16 mouse cellular contexts compared by ENCODE assay signal in genomic region chr5:108703754-108704626, GRCm38 (mm10). TPM values are rescaled to one million over a fixed set of nuclear protein-coding genes. Genes with fewer than 3 reads are reported as not detected.
A peak's percentile ranks its signal among the peaks of the same experiment; 100 is the strongest.
DNase-seq lines count a peak whose midpoint lies in the region; ATAC-seq lines count a peak whose summit lies in the region.
"Had no signal": no experiment of that assay in that cellular context is flagged by ENCODE, and none has a peak within 500 bp of the region (broad histone marks: within the 10 kb centered on the region; RNA-seq: fewer than 3 reads in every experiment).

No protein-coding gene starts in this region.

- H3K4me1 ChIP-seq in liver, embryonic 13.5 days (replicated peaks) = peaks cover 77% of the 10 kb centered on the region
- H3K4me1 ChIP-seq in embryonic facial prominence, embryonic 15.5 days = peaks cover 4% of the 10 kb centered on the region; the same call in 1 of the 2 replicates
- peaks cover 44% of the 10 kb centered on the region for H3K4me1 ChIP-seq in limb, embryonic 15.5 days

- H3K9me3 ChIP-seq in liver, embryonic 13.5 days (replicated peaks) = no peaks in the 10 kb centered on the region
- H3K9me3 ChIP-seq in embryonic facial prominence, embryonic 15.5 days (replicated peaks) = no peaks in the 10 kb centered on the region
- no peaks in the 10 kb centered on the region for H3K9me3 ChIP-seq in limb, embryonic 15.5 days

- ATAC-seq in liver, embryonic 13.5 days (ENCODE audit: low read depth) = no peak
- ATAC-seq in embryonic facial prominence, embryonic 15.5 days (ENCODE audit: insufficient number of reproducible peaks, low FRiP score, low TSS enrichment, low read depth) = peak; percentile 36
- no peak; the same call in 1 of the 2 replicates for ATAC-seq in limb, embryonic 15.5 days (ENCODE audit: insufficient number of reproducible peaks, low FRiP score, low TSS enrichment, low read depth)
- ATAC-seq: forebrain, embryonic 14.5 days had no signal

- H3K36me3 ChIP-seq in liver, embryonic 13.5 days = peaks cover 37% of the 10 kb centered on the region
- peaks cover 36% of the 10 kb centered on the region for H3K36me3 ChIP-seq in embryonic facial prominence, embryonic 15.5 days
- peaks cover 49% of the 10 kb centered on the region for H3K36me3 ChIP-seq in limb, embryonic 15.5 days

- no peak overlapping the region for H3K4me3 ChIP-seq in liver, embryonic 13.5 days (replicated peaks)
- H3K4me3 ChIP-seq in embryonic facial prominence, embryonic 15.5 days (replicated peaks) = no peak overlapping the region
- no peak overlapping the region for H3K4me3 ChIP-seq in limb, embryonic 15.5 days
- H3K4me3 ChIP-seq: myocyte had no signal

- peak overlapping the region; percentile 35; the same call in 1 of the 2 replicates for H3K27ac ChIP-seq in liver, embryonic 13.5 days
- H3K27ac ChIP-seq in embryonic facial prominence, embryonic 15.5 days (replicated peaks) = no peak overlapping the region
- peak overlapping the region; percentile 22; the same call in 1 of the 2 replicates for H3K27ac ChIP-seq in limb, embryonic 15.5 days

- DNase-seq in adrenal gland, postnatal 14 days = peak; percentile 66
- no peak for DNase-seq in adrenal gland, adult 8-10 months
- no peak for DNase-seq in liver, embryonic 13.5 days
- no peak for DNase-seq in liver
- no peak for DNase-seq in thymus, postnatal 25 days
- DNase-seq in spleen, adult 12 weeks (ENCODE audit: low spot score) = no peak
- DNase-seq: cerebellum, adult 9-10 months; kidney, postnatal 25 days; layer of hippocampus, postnatal 36 days; spleen, adult 18-20 months; thymus, adult 18-20 months had no signal

- no peaks in the 10 kb centered on the region for H3K27me3 ChIP-seq in liver, embryonic 13.5 days
- H3K27me3 ChIP-seq in embryonic facial prominence, embryonic 15.5 days = no peaks in the 10 kb centered on the region
- no peaks in the 10 kb centered on the region for H3K27me3 ChIP-seq in limb, embryonic 15.5 days

- whole genome bisulfite sequencing in liver, embryonic 13.5 days (ENCODE audit: insufficient replicate concordance) = 75% methylated on average over 12 of the region's 12 CpGs
- 65% methylated on average over 12 of the region's 12 CpGs for WGBS in embryonic facial prominence, embryonic 15.5 days
- WGBS in limb, embryonic 15.5 days = 65% methylated on average over 12 of the region's 12 CpGs

- no peak overlapping the region for H3K4me2 ChIP-seq in liver, embryonic 13.5 days
- H3K4me2 ChIP-seq in embryonic facial prominence, embryonic 15.5 days (replicated peaks) = no peak overlapping the region
- H3K4me2 ChIP-seq in limb, embryonic 15.5 days = no peak overlapping the region
- H3K4me2 ChIP-seq: liver, embryonic 11.5 days had no signal

- no peak overlapping the region for H3K9ac ChIP-seq in liver, embryonic 13.5 days
- H3K9ac ChIP-seq in embryonic facial prominence, embryonic 15.5 days = no peak overlapping the region
- H3K9ac ChIP-seq in limb, embryonic 15.5 days = no peak overlapping the region

RNA-seq across cellular contexts. Expression of gene Fgfrl1, which starts 11.8 kb away (rescaled TPM):
- 39.0 and 44.7 TPM in 2 replicates for total RNA-seq in adrenal gland, postnatal 14 days (2021)
- total RNA-seq in adrenal gland, adult 8-10 months (2022) = 10 to 100 TPM; 29.5 to 52.6 (median 34.7) TPM
- 7.5 and 8.8 TPM in 2 replicates for polyA plus RNA-seq in liver, embryonic 13.5 days (2015; fragmentation: Nextera tagmentation; extraction: Ambion mirVana)
- polyA plus RNA-seq in embryonic facial prominence, embryonic 15.5 days (2015; fragmentation: Nextera tagmentation; extraction: Ambion mirVana) = 29.0 and 29.4 TPM in 2 replicates
- polyA plus RNA-seq in limb, embryonic 15.5 days (2015; fragmentation: Nextera tagmentation; extraction: Ambion mirVana) = 32.0 and 36.1 TPM in 2 replicates

RNA-seq across cellular contexts. Expression of gene Slc26a1, which starts 28.6 kb away (rescaled TPM):
- 0.98 and 16.7 TPM in 2 replicates for total RNA-seq in adrenal gland, postnatal 14 days (2021)
- under 1 TPM; 0.14 to 0.46 (median 0.19) TPM for total RNA-seq in adrenal gland, adult 8-10 months (2022)
- 12.0 and 12.7 TPM in 2 replicates for polyA plus RNA-seq in liver, embryonic 13.5 days (2015; fragmentation: Nextera tagmentation; extraction: Ambion mirVana)
- polyA plus RNA-seq in embryonic facial prominence, embryonic 15.5 days (2015; fragmentation: Nextera tagmentation; extraction: Ambion mirVana) = 0.93 and 0.96 TPM in 2 replicates
- polyA plus RNA-seq in limb, embryonic 15.5 days (2015; fragmentation: Nextera tagmentation; extraction: Ambion mirVana) = 0.56 and 0.81 TPM in 2 replicates

RNA-seq across cellular contexts. Expression of gene Dgkq, which starts 34.5 kb away (rescaled TPM):
- total RNA-seq in adrenal gland, postnatal 14 days (2021) = 15.2 and 24.1 TPM in 2 replicates
- 10 to 100 TPM; 15.3 to 39.9 (median 31.0) TPM for total RNA-seq in adrenal gland, adult 8-10 months (2022)
- polyA plus RNA-seq in liver, embryonic 13.5 days (2015; fragmentation: Nextera tagmentation; extraction: Ambion mirVana) = 2.9 and 3.6 TPM in 2 replicates
- 14.6 and 17.4 TPM in 2 replicates for polyA plus RNA-seq in embryonic facial prominence, embryonic 15.5 days (2015; fragmentation: Nextera tagmentation; extraction: Ambion mirVana)
- 15.7 and 17.1 TPM in 2 replicates for polyA plus RNA-seq in limb, embryonic 15.5 days (2015; fragmentation: Nextera tagmentation; extraction: Ambion mirVana)

RNA-seq across cellular contexts. Expression of gene Idua, which starts 43.9 kb away (rescaled TPM):
- total RNA-seq in adrenal gland, postnatal 14 days (2021) = 12.6 and 13.7 TPM in 2 replicates
- 10 to 100 TPM; 17.5 to 31.1 (median 22.6) TPM for total RNA-seq in adrenal gland, adult 8-10 months (2022)
- polyA plus RNA-seq in liver, embryonic 13.5 days (2015; fragmentation: Nextera tagmentation; extraction: Ambion mirVana) = 3.4 and 3.8 TPM in 2 replicates
- polyA plus RNA-seq in embryonic facial prominence, embryonic 15.5 days (2015; fragmentation: Nextera tagmentation; extraction: Ambion mirVana) = 17.3 and 18.1 TPM in 2 replicates
- polyA plus RNA-seq in limb, embryonic 15.5 days (2015; fragmentation: Nextera tagmentation; extraction: Ambion mirVana) = 17.8 TPM in 2 replicates
